Mouse (Mus musculus) Patski (cell line): ENCODE results near the gene Slc25a33. TPM values are rescaled to one million over a fixed set of nuclear protein-coding genes. Genes with fewer than 3 reads are reported as not detected.

Experiments
- ATAC-seq: fragments of 100-300 bp; one replicate; pipeline ENCODE4 v1.8.0; 2021
- CTCF ChIA-PET: fragments of 350-600 bp; sonication (Branson Sonifier 250); formaldehyde crosslinking; loops from one replicate; lab custom pipeline; 2022; ENCODE audit warnings: inconsistent platforms; lab: Charles Lee
- POLR2A ChIA-PET: fragments of 350-600 bp; sonication (Branson Sonifier 250); formaldehyde crosslinking; loops from one replicate; lab custom pipeline; 2022; ENCODE audit warnings: antibody characterized with exemption, inconsistent platforms; lab: Charles Lee
- DNase-seq: peaks from one replicate; pipeline ENCODE4 v3.0.0-alpha.2; 2011; ENCODE audit warnings: low read depth, low spot score
- H3K27me3 ChIP-seq: fragments of 371-371 bp; one replicate; pipeline ENCODE4 v1.5.1; 2021
- CTCF ChIP-seq: fragments of 100-300 bp; IDR thresholded peaks from one replicate; pipeline ENCODE4 v1.5.1; 2021
- in situ Hi-C: fragments of 300-500 bp; cut with MboI; formaldehyde crosslinking; loops from 3 replicates; pipeline ENCODE4 v1.11.1; 2018; ENCODE audit warnings: low pct_unique_long_range_greater_than_20kb, mixed read lengths
- polyA plus RNA-seq: library from polyadenylated mRNA; unstranded; gene quantifications from one replicate; pipeline ENCODE4 v1.2.3, GENCODE M21; 2021

Gene Slc25a33
- polyA plus RNA-seq, 1 experiment from 2014 or later: 23.3 TPM

GRCm38 (mm10) chr4:149721163-149721562 lies 52.9 kb downstream of the Slc25a33 start:
- in situ Hi-C loops: no loop called here
- no peak for TF ChIP-seq CTCF
- DNase-seq (no peak), ATAC-seq (no peak)
- ChIA-PET POLR2A (no interaction called here), CTCF (no interaction called here)
- H3K27me3 ChIP-seq: no peaks in the 10 kb centered on the region

GRCm38 (mm10) chr4:149719686-149720085 lies 54.4 kb downstream of the Slc25a33 start:
- no peaks in the 10 kb centered on the region for H3K27me3 ChIP-seq
- POLR2A ChIA-PET: no interaction called here
- no peak for TF ChIP-seq CTCF
- DNase-seq (no peak), ATAC-seq (no peak)
- CTCF ChIA-PET: interaction anchor here (0.7 kb wide), 1 partner anchor 17 kb away, joined by 3 read pairs; no protein-coding TSS in a partner anchor
- in situ Hi-C loops: no loop called here

GRCm38 (mm10) chr4:149714542-149714941 lies 59.5 kb downstream of the Slc25a33 start:
- no peaks in the 10 kb centered on the region for H3K27me3 ChIP-seq
- in situ Hi-C loops: loop anchor here (5.0 kb wide), 1 partner anchor 62 kb away; no protein-coding TSS in a partner anchor
- ATAC-seq (no peak), DNase-seq (no peak)
- TF ChIP-seq CTCF: no peak
- ChIA-PET POLR2A (interaction anchor here (0.7 kb wide), 1 partner anchor 107 kb away, joined by 3 read pairs; no protein-coding TSS in a partner anchor), CTCF (interaction anchor here (2.0 kb wide), 1 partner anchor 10 kb away, joined by 6 read pairs; no protein-coding TSS in a partner anchor)

GRCm38 (mm10) chr4:149711955-149712354 lies 62.1 kb downstream of the Slc25a33 start:
- DNase-seq (no peak), ATAC-seq (no peak)
- no peaks in the 10 kb centered on the region for H3K27me3 ChIP-seq
- ChIA-PET CTCF (interaction anchor here (1.0 kb wide), 1 partner anchor 11 kb away, joined by 3 read pairs; no protein-coding TSS in a partner anchor), POLR2A (no interaction called here)
- in situ Hi-C loops: loop anchor here (5.0 kb wide), 1 partner anchor 60 kb away; no protein-coding TSS in a partner anchor
- TF ChIP-seq CTCF: no peak

- ATAC-seq: no peak
These were observed 62.6 kb downstream of the Slc25a33 start for GRCm38 (mm10) chr4:149711485-149711884.

GRCm38 (mm10) chr4:149710510-149710909 lies 63.6 kb downstream of the Slc25a33 start:
- in situ Hi-C loops: loop anchor here (5.0 kb wide), 1 partner anchor 58 kb away; no protein-coding TSS in a partner anchor
- no peak for TF ChIP-seq CTCF
- ChIA-PET CTCF (interaction anchor here (0.7 to 1.1 kb wide), 5 partner anchors 19 to 162 kb away, joined by 3 to 5 read pairs (median 3); no protein-coding TSS in a partner anchor), POLR2A (no interaction called here)
- H3K27me3 ChIP-seq: no peaks in the 10 kb centered on the region
- no peak for DNase-seq
- ATAC-seq: peak; percentile 85

More at GRCm38 (mm10) chr4:149711485-149711884, 62.6 kb downstream of the Slc25a33 start:
- in situ Hi-C loops: loop anchor here (5.0 kb wide), 1 partner anchor 59 kb away; no protein-coding TSS in a partner anchor
- H3K27me3 ChIP-seq: no peaks in the 10 kb centered on the region
- ChIA-PET POLR2A (no interaction called here), CTCF (interaction anchor here (0.7 to 1.0 kb wide), 2 partner anchors 11 to 62 kb away, joined by 3 read pairs; no protein-coding TSS in a partner anchor)
- TF ChIP-seq CTCF: no peak
- DNase-seq: no peak

- no peaks in the 10 kb centered on the region for H3K27me3 ChIP-seq
- in situ Hi-C loops: no loop called here
- no peak for TF ChIP-seq CTCF
- DNase-seq (no peak), ATAC-seq (no peak)
- POLR2A ChIA-PET: no interaction called here
- CTCF ChIA-PET: no interaction called here
These were observed 68.1 kb downstream of the Slc25a33 start for GRCm38 (mm10) chr4:149705941-149706340.

- no peak for DNase-seq
- H3K27me3 ChIP-seq: no peaks in the 10 kb centered on the region
- no peak for ATAC-seq
- in situ Hi-C loops: no loop called here
- POLR2A ChIA-PET: no interaction called here
- CTCF ChIA-PET: no interaction called here
- no peak for TF ChIP-seq CTCF
These were observed 68.8 kb downstream of the Slc25a33 start for GRCm38 (mm10) chr4:149705298-149705697.

GRCm38 (mm10) chr4:149702210-149702979 lies 71.7 kb downstream of the Slc25a33 start, which contains the start of gene Pik3cd:
TSS of gene Pik3cd (minus strand) at chr4:149702571.
- DNase-seq: no peak
- TF ChIP-seq CTCF: no peak
- in situ Hi-C loops: no loop called here
- no peaks in the 10 kb centered on the region for H3K27me3 ChIP-seq
- ChIA-PET POLR2A (interaction anchor here (0.7 kb wide), 1 partner anchor 50 kb away, joined by 4 read pairs; no protein-coding TSS in a partner anchor), CTCF (interaction anchor here (1.8 to 2.1 kb wide), 2 partner anchors 11 to 12 kb away, joined by 4 to 5 read pairs; no protein-coding TSS in a partner anchor)
- ATAC-seq: no peak

GRCm38 (mm10) chr4:149701426-149702209 lies 72.5 kb downstream of the Slc25a33 start:
- DNase-seq: no peak
- POLR2A ChIA-PET: interaction anchor here (0.7 to 0.8 kb wide), 2 partner anchors 27 to 50 kb away, joined by 3 to 4 read pairs; no protein-coding TSS in a partner anchor
- in situ Hi-C loops: no loop called here

More at GRCm38 (mm10) chr4:149701426-149702209, 72.5 kb downstream of the Slc25a33 start:
- no peak for TF ChIP-seq CTCF
- H3K27me3 ChIP-seq: no peaks in the 10 kb centered on the region
- CTCF ChIA-PET: interaction anchor here (1.8 to 2.1 kb wide), 2 partner anchors 10 to 11 kb away, joined by 4 to 5 read pairs; no protein-coding TSS in a partner anchor
- ATAC-seq: no peak
